Mouse (Mus musculus) lung, embryonic 16.5 days (tissue): Measurements from ENCODE around the gene Olfr1231. TPM values are rescaled to one million over a fixed set of nuclear protein-coding genes. Genes with fewer than 3 reads are reported as not detected.

Experiments
- ATAC-seq: fragments of 200-750 bp; cut with Nextera tagmentation; 2 replicates; pipeline ENCODE4 v1.8.0; 2017; ENCODE audit warnings: low read depth, mild to moderate bottlenecking, moderate library complexity
- H3K27ac ChIP-seq: fragments of 300-500 bp; sonication (generic); 2 replicates; pipeline ENCODE4 v1.5.1; 2014; ENCODE audit warnings: mild to moderate bottlenecking, control low read depth, low read length
- H3K27me3 ChIP-seq: fragments of 300-500 bp; sonication (generic); 2 replicates; pipeline ENCODE4 v1.6.1; 2014; ENCODE audit warnings: low read depth, low read length, mixed read lengths; ENCODE audit not compliant: control insufficient read depth, insufficient read depth
- H3K36me3 ChIP-seq: fragments of 300-500 bp; sonication (generic); 2 replicates; pipeline ENCODE4 v1.6.1; 2014; ENCODE audit warnings: low read length; ENCODE audit not compliant: control insufficient read depth, insufficient read depth
- H3K4me1 ChIP-seq: fragments of 300-500 bp; sonication (generic); replicated peaks from 2 replicates; pipeline ENCODE4 v1.6.1; 2014; ENCODE audit warnings: low read length, mixed read lengths; ENCODE audit not compliant: control insufficient read depth, insufficient read depth
- H3K4me2 ChIP-seq: fragments of 300-500 bp; sonication (generic); 2 replicates; pipeline ENCODE4 v1.6.1; 2014; ENCODE audit warnings: low read depth, low read length, control low read depth
- H3K4me3 ChIP-seq: fragments of 300-500 bp; sonication (generic); 2 replicates; pipeline ENCODE4 v1.5.1; 2014; ENCODE audit warnings: mild to moderate bottlenecking, low read length, control low read depth
- H3K9ac ChIP-seq: fragments of 300-500 bp; sonication (generic); 2 replicates; pipeline ENCODE4 v1.6.1; 2014; ENCODE audit warnings: low read length, control low read depth
- H3K9me3 ChIP-seq: fragments of 300-500 bp; sonication (generic); 2 replicates; pipeline ENCODE4 v1.6.1; 2016; ENCODE audit warnings: low read length; ENCODE audit not compliant: control insufficient read depth
- WGBS: fragments of 180-500 bp; shearing (Covaris S2); extraction: QIAGEN DNeasy Blood & Tissue Kit; methylation state at CpG from one replicate; pipeline ENCODE4 v1.1.7; 2014; 5-methylcytosine and 5-hydroxymethylcytosine counted together
- polyA plus RNA-seq: library from polyadenylated mRNA; unstranded; fragments of >200 nt; fragmentation: Nextera tagmentation; extraction: Ambion mirVana; gene quantifications from 2 replicates; pipeline ENCODE4 v1.2.1, GENCODE M21; 2015

Gene Olfr1231
- polyA plus RNA-seq = not detected in 2 replicates

GRCm38 (mm10) chr2:89306974-89307373 lies at the start of gene Olfr1231:
Gene Olfr1231 (minus strand): TSS chr2:89307074.
- no peak within 1 kb of the TSS for H3K4me3 ChIP-seq
- ATAC-seq = no peak
- H3K9ac ChIP-seq = no peak within 1 kb of the TSS
- H3K9me3 ChIP-seq = no peaks in the 10 kb centered on the region
- 69% methylated on average over 2 of the region's 2 CpGs for WGBS
- H3K27me3 ChIP-seq = no peaks in the 10 kb centered on the region
- H3K36me3 ChIP-seq = no peaks in the 10 kb centered on the region
- H3K4me1 ChIP-seq = no peaks in the 10 kb centered on the region
- H3K4me2 ChIP-seq = no peak within 1 kb of the TSS
- no peak within 1 kb of the TSS for H3K27ac ChIP-seq

DNA sequence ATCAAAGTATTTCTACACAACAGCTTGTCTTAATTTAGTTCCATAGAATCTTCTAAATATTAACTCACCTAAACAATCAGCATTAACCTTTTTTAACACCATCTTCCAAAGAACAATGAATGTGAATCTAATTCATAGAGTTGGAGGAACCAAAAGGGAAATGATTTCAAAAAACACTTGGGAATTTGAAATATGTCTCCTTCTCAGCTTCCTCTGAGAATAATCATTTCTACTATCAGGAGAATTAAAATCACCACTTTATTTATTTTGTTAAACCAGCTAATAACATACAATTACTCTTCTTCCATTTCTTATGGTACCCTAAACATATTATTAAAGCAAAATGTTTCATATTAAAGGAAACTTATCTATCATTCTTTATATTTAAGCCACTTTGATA lies 35.4 kb upstream of the Olfr1231 start, which contains the start of gene Olfr1233:
Gene Olfr1233 (minus strand): TSS at position 101 of the 400 bp plus-strand sequence.
- Histone ChIP-seq H3K4me1 (no peaks in the 10 kb centered on the region), H3K27me3 (no peaks in the 10 kb centered on the region)
- no peak for ATAC-seq

DNA sequence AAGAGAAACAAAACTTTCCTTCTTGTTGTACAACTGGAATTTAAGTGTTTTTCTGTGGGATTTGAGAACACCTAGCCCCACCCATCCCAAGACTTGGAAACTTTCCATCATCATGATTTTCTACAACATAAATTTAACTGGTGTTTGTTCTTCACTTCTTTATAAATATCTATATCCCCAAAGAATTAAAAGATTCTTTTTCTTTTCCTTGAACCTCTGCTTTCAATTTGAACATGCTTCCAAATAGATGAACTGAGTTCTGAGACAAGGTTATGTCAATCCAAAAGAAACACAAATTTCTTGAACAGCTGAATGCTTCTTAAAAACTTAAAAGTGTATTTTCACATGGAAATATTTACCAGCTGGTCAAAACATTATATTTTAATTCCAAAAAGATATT lies 22.7 kb upstream of the Olfr1231 start, which contains the start of gene Olfr1232:
Gene Olfr1232 (minus strand): TSS at position 101 of the 400 bp plus-strand sequence.
- Histone ChIP-seq H3K9me3 (no peaks in the 10 kb centered on the region), H3K27ac (no peak within 1 kb of the TSS), H3K36me3 (no peaks in the 10 kb centered on the region), H3K9ac (no peak within 1 kb of the TSS), H3K4me3 (no peak within 1 kb of the TSS), H3K4me1 (no peaks in the 10 kb centered on the region), H3K4me2 (no peak within 1 kb of the TSS), H3K27me3 (no peaks in the 10 kb centered on the region)
- ATAC-seq = no peak

More for the DNA sequence above, 35.4 kb upstream of the Olfr1231 start, which contains the start of gene Olfr1233:
- Histone ChIP-seq H3K9me3 (no peaks in the 10 kb centered on the region), H3K27ac (no peak within 1 kb of the TSS), H3K9ac (no peak within 1 kb of the TSS), H3K4me2 (no peak within 1 kb of the TSS), H3K36me3 (no peaks in the 10 kb centered on the region), H3K4me3 (no peak within 1 kb of the TSS)

DNA sequence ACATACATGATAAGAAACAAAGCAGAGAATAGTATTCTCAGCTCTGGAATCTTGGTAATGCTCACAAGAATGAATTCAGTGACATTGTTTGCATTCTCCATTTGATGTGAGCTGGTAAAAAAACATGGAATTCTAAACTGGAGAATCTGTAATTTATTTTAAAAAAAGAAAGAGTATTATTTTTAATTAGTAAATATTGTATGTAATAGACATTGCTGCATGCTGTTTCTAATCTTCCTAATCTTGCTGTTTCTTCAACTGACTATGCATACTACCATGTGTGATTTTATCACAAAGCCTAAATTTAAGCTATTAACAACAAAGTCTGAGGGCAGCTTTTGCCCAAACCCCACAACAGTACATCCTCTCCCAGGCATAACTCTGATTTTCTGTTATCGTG lies 9.7 kb downstream of the Olfr1231 start, which contains the start of gene Olfr1230:
Gene Olfr1230 (minus strand): TSS at position 101 of the 400 bp plus-strand sequence.
- H3K27ac ChIP-seq = no peak within 1 kb of the TSS
- no peak within 1 kb of the TSS for H3K4me3 ChIP-seq
- no peak within 1 kb of the TSS for H3K9ac ChIP-seq
- WGBS = 93% methylated on average over 1 of the region's 1 CpGs
- H3K27me3 ChIP-seq = no peaks in the 10 kb centered on the region
- no peaks in the 10 kb centered on the region for H3K4me1 ChIP-seq
- no peak for ATAC-seq
- H3K4me2 ChIP-seq = no peak within 1 kb of the TSS
- no peaks in the 10 kb centered on the region for H3K36me3 ChIP-seq
- H3K9me3 ChIP-seq = no peaks in the 10 kb centered on the region

- Histone ChIP-seq H3K4me3 (no peak within 1 kb of the TSS), H3K9me3 (no peaks in the 10 kb centered on the region), H3K4me2 (no peak within 1 kb of the TSS), H3K9ac (no peak within 1 kb of the TSS), H3K4me1 (no peaks in the 10 kb centered on the region), H3K36me3 (no peaks in the 10 kb centered on the region), H3K27ac (no peak within 1 kb of the TSS), H3K27me3 (no peaks in the 10 kb centered on the region)
- WGBS = 74% methylated on average over 2 of the region's 2 CpGs
- ATAC-seq = no peak
Measured at GRCm38 (mm10) chr2:89287914-89288313, 19.0 kb downstream of the Olfr1231 start, which contains the start of gene Olfr1229. Gene Olfr1229 (minus strand): TSS chr2:89288014.

DNA sequence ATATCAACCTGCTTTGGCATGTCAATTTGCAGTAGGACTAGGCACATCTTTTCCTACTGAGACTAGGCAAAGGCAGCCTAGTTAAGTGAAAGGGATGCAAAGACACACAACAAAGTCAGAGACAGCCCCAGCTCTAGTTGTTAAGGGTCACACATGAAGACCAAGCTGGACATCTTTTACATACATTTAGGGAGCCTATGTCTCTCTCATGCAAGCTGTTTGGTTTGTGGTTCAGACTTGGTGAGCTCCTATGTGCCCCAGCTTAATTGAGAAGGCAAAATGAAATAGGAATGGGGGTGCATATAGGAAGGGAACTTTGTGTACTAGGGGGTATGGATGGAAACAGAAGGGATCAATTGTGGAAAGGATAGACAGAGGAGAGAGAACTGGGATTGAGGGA lies 52.9 kb downstream of the Olfr1231 start, which contains the start of gene Olfr1228:
Gene Olfr1228 (minus strand): TSS at position 101 of the 400 bp plus-strand sequence.
- Histone ChIP-seq H3K27me3 (no peaks in the 10 kb centered on the region), H3K27ac (no peak within 1 kb of the TSS), H3K4me3 (no peak within 1 kb of the TSS), H3K4me1 (no peaks in the 10 kb centered on the region), H3K9me3 (no peaks in the 10 kb centered on the region), H3K4me2 (no peak within 1 kb of the TSS), H3K36me3 (no peaks in the 10 kb centered on the region), H3K9ac (no peak within 1 kb of the TSS)
- ATAC-seq = no peak

Other genes with a start within 250 kb of the Olfr1231 start
- gene Olfr1218, start 245.9 kb downstream of the Olfr1231 start, polyA plus RNA-seq = not detected in 2 replicates
- gene Olfr1219, start 223.6 kb downstream of the Olfr1231 start, polyA plus RNA-seq = not detected in 2 replicates
- gene Olfr1220, start 200.2 kb downstream of the Olfr1231 start, polyA plus RNA-seq = not detected in 2 replicates
- gene Olfr1221, start 189.8 kb downstream of the Olfr1231 start, polyA plus RNA-seq = not detected in 2 replicates
- gene Olfr1222, start 174.0 kb downstream of the Olfr1231 start, polyA plus RNA-seq = not detected in 2 replicates
- gene Olfr1223, start 155.5 kb downstream of the Olfr1231 start, polyA plus RNA-seq = not detected in 2 replicates
- not detected in 2 replicates for gene Olfr1224-ps1, start 143.0 kb downstream of the Olfr1231 start, polyA plus RNA-seq
- not detected in 2 replicates for gene Olfr1225, start 132.4 kb downstream of the Olfr1231 start, polyA plus RNA-seq
- not detected in 2 replicates for gene Olfr1226, start 107.0 kb downstream of the Olfr1231 start, polyA plus RNA-seq
- gene Olfr1228, start 53.0 kb downstream of the Olfr1231 start, polyA plus RNA-seq = not detected in 2 replicates
- gene Olfr1229, start 19.1 kb downstream of the Olfr1231 start, polyA plus RNA-seq = not detected in 2 replicates
- not detected in 2 replicates for gene Olfr1230, start 9.8 kb downstream of the Olfr1231 start, polyA plus RNA-seq
- not detected in 2 replicates for gene Olfr1232, start 22.6 kb upstream of the Olfr1231 start, polyA plus RNA-seq
- not detected in 2 replicates for gene Olfr1233, start 35.3 kb upstream of the Olfr1231 start, polyA plus RNA-seq
- gene Olfr1234, start 57.8 kb upstream of the Olfr1231 start, polyA plus RNA-seq = not detected in 2 replicates
- not detected in 2 replicates for gene Olfr1238, start 102.6 kb upstream of the Olfr1231 start, polyA plus RNA-seq
- not detected in 2 replicates for gene Olfr1239, start 113.3 kb upstream of the Olfr1231 start, polyA plus RNA-seq
- gene Olfr1240, start 135.9 kb upstream of the Olfr1231 start, polyA plus RNA-seq = not detected in 2 replicates
- not detected in 2 replicates for gene Olfr1241, start 180.1 kb upstream of the Olfr1231 start, polyA plus RNA-seq
- gene Olfr1242, start 191.3 kb upstream of the Olfr1231 start, polyA plus RNA-seq = not detected in 2 replicates
- gene Olfr1243, start 224.4 kb upstream of the Olfr1231 start, polyA plus RNA-seq = not detected in 2 replicates